Mouse (Mus musculus) layer of hippocampus, adult 9-11 months (tissue): Measurements from ENCODE around the gene Gm20605.

Experiments used
- DNase-seq: peaks from one replicate; pipeline ENCODE4 v3.0.0; 2022

Gm20605 gene

GRCm38 (mm10) chr5:137654746-137655145 is 25.8 kb downstream of the Gm20605 start:
- DNase-seq = no peak

GRCm38 (mm10) chr5:137656977-137657376 is 28.0 kb downstream of the Gm20605 start:
- DNase-seq = peak; percentile 77

GRCm38 (mm10) chr5:137660064-137660688 is 31.2 kb downstream of the Gm20605 start:
- peak; percentile 37 for DNase-seq

GRCm38 (mm10) chr5:137663057-137663456 is 34.1 kb downstream of the Gm20605 start:
- no peak for DNase-seq

- DNase-seq = no peak
Measured at GRCm38 (mm10) chr5:137668971-137669370, 40.0 kb downstream of the Gm20605 start.

- no peak for DNase-seq
Measured at GRCm38 (mm10) chr5:137670240-137670639, 41.3 kb downstream of the Gm20605 start.

- no peak for DNase-seq
Measured at GRCm38 (mm10) chr5:137671443-137672240, 42.7 kb downstream of the Gm20605 start.

- no peak for DNase-seq
Measured at GRCm38 (mm10) chr5:137672361-137672760, 43.4 kb downstream of the Gm20605 start.

- DNase-seq = no peak
Measured at GRCm38 (mm10) chr5:137673015-137673414, 44.0 kb downstream of the Gm20605 start.

- DNase-seq = no peak
Measured at GRCm38 (mm10) chr5:137674786-137675185, 45.8 kb downstream of the Gm20605 start.

GRCm38 (mm10) chr5:137677859-137678258 is 48.9 kb downstream of the Gm20605 start:
- DNase-seq = peak; percentile 37

- DNase-seq = no peak
Measured at GRCm38 (mm10) chr5:137678736-137679135, 49.8 kb downstream of the Gm20605 start.

- DNase-seq = no peak
Measured at GRCm38 (mm10) chr5:137679726-137680125, 50.8 kb downstream of the Gm20605 start.

- DNase-seq = peak; percentile 32
Measured at GRCm38 (mm10) chr5:137682526-137682925, 53.6 kb downstream of the Gm20605 start.

GRCm38 (mm10) chr5:137683388-137684293 is 54.7 kb downstream of the Gm20605 start:
- DNase-seq = no peak

- peak; percentile 100 for DNase-seq
Measured at GRCm38 (mm10) chr5:137684294-137685123, 55.5 kb downstream of the Gm20605 start, which contains the start of gene Agfg2. TSS of gene Agfg2 (minus strand) at chr5:137684726.

GRCm38 (mm10) chr5:137685653-137686052 is 56.7 kb downstream of the Gm20605 start:
- no peak for DNase-seq

GRCm38 (mm10) chr5:137686127-137686790 is 57.3 kb downstream of the Gm20605 start:
- no peak for DNase-seq

GRCm38 (mm10) chr5:137689974-137690373 is 61.0 kb downstream of the Gm20605 start:
- no peak for DNase-seq

- DNase-seq = no peak
Measured at GRCm38 (mm10) chr5:137690531-137690930, 61.6 kb downstream of the Gm20605 start.

- no peak for DNase-seq
Measured at GRCm38 (mm10) chr5:137691881-137692280, 62.9 kb downstream of the Gm20605 start.
